Mouse (Mus musculus): ENCODE measurements around the gene Antxr1. TPM values are rescaled to one million over a fixed set of nuclear protein-coding genes. Genes with fewer than 3 reads are reported as not detected.

The Antxr1 gene
- polyA plus RNA-seq, 1 experiment from 2014 or later, result 15.5 TPM

- Histone ChIP-seq H3K27ac (ENCODE audit: low read depth) (peak overlapping the region; percentile 79), H3K4me3 (ENCODE audit: low read depth, low read length) (no peak overlapping the region), H3K36me3 (ENCODE audit: insufficient read depth) (peaks cover 36% of the 10 kb centered on the region), H3K4me1 (ENCODE audit: insufficient read depth) (peaks cover 38% of the 10 kb centered on the region), H3K9me3 (ENCODE audit: low read depth, low read length) (peaks cover 7% of the 10 kb centered on the region; the same call in 1 of the 2 replicates), H3K27me3 (ENCODE audit: insufficient read depth, low read length) (no peaks in the 10 kb centered on the region), H3K9ac (no peak overlapping the region), H3K4me2 (no peak overlapping the region)
- peak; percentile 54 for DNase-seq
- TF ChIP-seq CTCF (IDR thresholded peaks at IDR 0.05; ENCODE audit: low read depth), result no peak
- WGBS, result 32% methylated on average over 5 of the region's 5 CpGs
- no peak for ATAC-seq (ENCODE audit: insufficient read depth)
Observed at GRCm38 (mm10) chr6:87278151-87278550, 57.5 kb downstream of the Antxr1 start.

GRCm38 (mm10) chr6:87277527-87277926 is 58.1 kb downstream of the Antxr1 start:
- 11% methylated on average over 3 of the region's 3 CpGs for WGBS
- DNase-seq, result peak; percentile 87
- Histone ChIP-seq H3K27me3 (ENCODE audit: insufficient read depth, low read length) (no peaks in the 10 kb centered on the region), H3K9ac (no peak overlapping the region), H3K36me3 (ENCODE audit: insufficient read depth) (peaks cover 36% of the 10 kb centered on the region), H3K4me2 (peak overlapping the region; percentile 36; the same call in 1 of the 2 replicates), H3K4me1 (ENCODE audit: insufficient read depth) (peaks cover 36% of the 10 kb centered on the region), H3K27ac (ENCODE audit: low read depth) (peak overlapping the region; percentile 79), H3K9me3 (ENCODE audit: low read depth, low read length) (peaks cover 7% of the 10 kb centered on the region; the same call in 1 of the 2 replicates), H3K4me3 (ENCODE audit: low read depth, low read length) (no peak overlapping the region)
- ATAC-seq (ENCODE audit: insufficient read depth), result peak; percentile 79
- TF ChIP-seq CTCF (IDR thresholded peaks at IDR 0.05; ENCODE audit: low read depth), result no peak

DNA sequence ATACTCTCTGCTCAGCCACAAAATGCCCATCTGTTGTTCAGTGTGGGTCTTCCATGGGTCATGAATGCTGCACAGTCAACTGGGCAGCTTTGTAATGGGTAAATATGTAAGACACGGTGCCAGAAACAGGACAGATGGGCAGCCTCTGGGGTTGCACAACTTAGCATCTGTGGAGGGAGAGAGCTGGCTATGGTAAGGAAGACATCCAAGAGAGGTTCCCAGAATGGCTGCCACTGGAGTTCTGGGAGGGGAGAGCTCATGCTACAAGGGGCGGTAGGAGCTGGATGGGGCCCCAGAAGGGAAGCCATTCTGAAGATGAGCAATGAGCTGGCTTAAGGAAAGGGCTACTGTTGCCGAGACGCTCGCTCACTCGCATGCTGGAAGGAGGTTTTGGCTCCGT is 58.7 kb downstream of the Antxr1 start:
- ATAC-seq (ENCODE audit: insufficient read depth) (peak; percentile 9; the same call in 1 of the 2 replicates), DNase-seq (peak; percentile 58)
- Histone ChIP-seq H3K27me3 (ENCODE audit: insufficient read depth, low read length) (no peaks in the 10 kb centered on the region), H3K4me2 (peak overlapping the region; percentile 36), H3K4me1 (ENCODE audit: insufficient read depth) (peaks cover 36% of the 10 kb centered on the region), H3K9ac (no peak overlapping the region), H3K27ac (ENCODE audit: low read depth) (peak overlapping the region; percentile 79), H3K36me3 (ENCODE audit: insufficient read depth) (peaks cover 31% of the 10 kb centered on the region), H3K9me3 (ENCODE audit: low read depth, low read length) (peaks cover 7% of the 10 kb centered on the region; the same call in 1 of the 2 replicates), H3K4me3 (ENCODE audit: low read depth, low read length) (no peak overlapping the region)
- no peak for TF ChIP-seq CTCF (IDR thresholded peaks at IDR 0.05; ENCODE audit: low read depth)
- 42% methylated on average over 7 of the region's 7 CpGs for WGBS

- ATAC-seq (ENCODE audit: insufficient read depth), result no peak
- Histone ChIP-seq H3K4me1 (ENCODE audit: insufficient read depth) (peaks cover 50% of the 10 kb centered on the region), H3K9me3 (ENCODE audit: low read depth, low read length) (peaks cover 7% of the 10 kb centered on the region; the same call in 1 of the 2 replicates)
Observed at GRCm38 (mm10) chr6:87274779-87275178, 60.8 kb downstream of the Antxr1 start.

GRCm38 (mm10) chr6:87273791-87274190 is 61.8 kb downstream of the Antxr1 start:
- 63% methylated on average over 3 of the region's 3 CpGs for WGBS
- no peak for DNase-seq
- TF ChIP-seq CTCF (IDR thresholded peaks at IDR 0.05; ENCODE audit: low read depth), result no peak
- no peak overlapping the region for H3K9ac ChIP-seq
- no peaks in the 10 kb centered on the region for H3K27me3 ChIP-seq (ENCODE audit: insufficient read depth, low read length)
- ATAC-seq (ENCODE audit: insufficient read depth), result no peak
- H3K4me3 ChIP-seq (ENCODE audit: low read depth, low read length), result no peak overlapping the region
- H3K36me3 ChIP-seq (ENCODE audit: insufficient read depth), result peaks cover 22% of the 10 kb centered on the region; the same call in 1 of the 2 replicates
- H3K4me1 ChIP-seq (ENCODE audit: insufficient read depth), result peaks cover 50% of the 10 kb centered on the region
- H3K4me2 ChIP-seq, result no peak overlapping the region
- H3K27ac ChIP-seq (ENCODE audit: low read depth), result no peak overlapping the region
- peaks cover 7% of the 10 kb centered on the region; the same call in 1 of the 2 replicates for H3K9me3 ChIP-seq (ENCODE audit: low read depth, low read length)

More at GRCm38 (mm10) chr6:87274779-87275178, 60.8 kb downstream of the Antxr1 start:
- no peak overlapping the region for H3K4me3 ChIP-seq (ENCODE audit: low read depth, low read length)
- 93% methylated on average over 5 of the region's 5 CpGs for WGBS
- H3K27me3 ChIP-seq (ENCODE audit: insufficient read depth, low read length), result no peaks in the 10 kb centered on the region
- peak; percentile 51 for TF ChIP-seq CTCF (IDR thresholded peaks at IDR 0.05; ENCODE audit: low read depth)
- H3K36me3 ChIP-seq (ENCODE audit: insufficient read depth), result peaks cover 19% of the 10 kb centered on the region; the same call in 1 of the 2 replicates
- no peak overlapping the region for H3K27ac ChIP-seq (ENCODE audit: low read depth)
- no peak overlapping the region for H3K9ac ChIP-seq
- H3K4me2 ChIP-seq, result no peak overlapping the region
- DNase-seq, result no peak

GRCm38 (mm10) chr6:87273141-87273540 is 62.5 kb downstream of the Antxr1 start:
- H3K4me2 ChIP-seq, result no peak overlapping the region
- no peak for ATAC-seq (ENCODE audit: insufficient read depth)
- peaks cover 7% of the 10 kb centered on the region; the same call in 1 of the 2 replicates for H3K9me3 ChIP-seq (ENCODE audit: low read depth, low read length)
- H3K36me3 ChIP-seq (ENCODE audit: insufficient read depth), result peaks cover 27% of the 10 kb centered on the region
- H3K27ac ChIP-seq (ENCODE audit: low read depth), result no peak overlapping the region
- peaks cover 47% of the 10 kb centered on the region for H3K4me1 ChIP-seq (ENCODE audit: insufficient read depth)
- DNase-seq, result no peak
- H3K27me3 ChIP-seq (ENCODE audit: insufficient read depth, low read length), result no peaks in the 10 kb centered on the region
- no peak overlapping the region for H3K9ac ChIP-seq
- WGBS, result 58% methylated on average over 4 of the region's 4 CpGs
- no peak overlapping the region for H3K4me3 ChIP-seq (ENCODE audit: low read depth, low read length)
- no peak for TF ChIP-seq CTCF (IDR thresholded peaks at IDR 0.05; ENCODE audit: low read depth)

- H3K27ac ChIP-seq (ENCODE audit: low read depth), result peak overlapping the region; percentile 18; the same call in 1 of the 2 replicates
- WGBS, result 57% methylated on average over 2 of the region's 2 CpGs
- ATAC-seq (ENCODE audit: insufficient read depth), result peak; percentile 23; the same call in 1 of the 2 replicates
- no peak overlapping the region for H3K4me2 ChIP-seq
- no peaks in the 10 kb centered on the region for H3K27me3 ChIP-seq (ENCODE audit: insufficient read depth, low read length)
- H3K4me1 ChIP-seq (ENCODE audit: insufficient read depth), result peaks cover 37% of the 10 kb centered on the region
- peaks cover 7% of the 10 kb centered on the region; the same call in 1 of the 2 replicates for H3K9me3 ChIP-seq (ENCODE audit: low read depth, low read length)
- H3K36me3 ChIP-seq (ENCODE audit: insufficient read depth), result peaks cover 29% of the 10 kb centered on the region
- peak; percentile 46 for DNase-seq
- H3K4me3 ChIP-seq (ENCODE audit: low read depth, low read length), result no peak overlapping the region
- H3K9ac ChIP-seq, result no peak overlapping the region
- TF ChIP-seq CTCF (IDR thresholded peaks at IDR 0.05; ENCODE audit: low read depth), result no peak
Observed at GRCm38 (mm10) chr6:87272202-87272601, 63.4 kb downstream of the Antxr1 start.
